Mouse (Mus musculus): Measurements from ENCODE around the gene Cped1. TPM values are rescaled to one million over a fixed set of nuclear protein-coding genes. Genes with fewer than 3 reads are reported as not detected.

The Cped1 gene
- total and polyA plus RNA-seq, 3 experiments: 7.1 to 51.7 (median 38.2) TPM

- DNase-seq: no peak
Measured at GRCm38 (mm10) chr6:22168388-22168787, 182.7 kb downstream of the Cped1 start.

GRCm38 (mm10) chr6:22178721-22179295 is 193.1 kb downstream of the Cped1 start:
- no peak for DNase-seq

- no peak for DNase-seq
Measured at GRCm38 (mm10) chr6:22180316-22180715, 194.6 kb downstream of the Cped1 start.

- no peak for DNase-seq
Measured at GRCm38 (mm10) chr6:22186967-22187366, 201.3 kb downstream of the Cped1 start.

DNA sequence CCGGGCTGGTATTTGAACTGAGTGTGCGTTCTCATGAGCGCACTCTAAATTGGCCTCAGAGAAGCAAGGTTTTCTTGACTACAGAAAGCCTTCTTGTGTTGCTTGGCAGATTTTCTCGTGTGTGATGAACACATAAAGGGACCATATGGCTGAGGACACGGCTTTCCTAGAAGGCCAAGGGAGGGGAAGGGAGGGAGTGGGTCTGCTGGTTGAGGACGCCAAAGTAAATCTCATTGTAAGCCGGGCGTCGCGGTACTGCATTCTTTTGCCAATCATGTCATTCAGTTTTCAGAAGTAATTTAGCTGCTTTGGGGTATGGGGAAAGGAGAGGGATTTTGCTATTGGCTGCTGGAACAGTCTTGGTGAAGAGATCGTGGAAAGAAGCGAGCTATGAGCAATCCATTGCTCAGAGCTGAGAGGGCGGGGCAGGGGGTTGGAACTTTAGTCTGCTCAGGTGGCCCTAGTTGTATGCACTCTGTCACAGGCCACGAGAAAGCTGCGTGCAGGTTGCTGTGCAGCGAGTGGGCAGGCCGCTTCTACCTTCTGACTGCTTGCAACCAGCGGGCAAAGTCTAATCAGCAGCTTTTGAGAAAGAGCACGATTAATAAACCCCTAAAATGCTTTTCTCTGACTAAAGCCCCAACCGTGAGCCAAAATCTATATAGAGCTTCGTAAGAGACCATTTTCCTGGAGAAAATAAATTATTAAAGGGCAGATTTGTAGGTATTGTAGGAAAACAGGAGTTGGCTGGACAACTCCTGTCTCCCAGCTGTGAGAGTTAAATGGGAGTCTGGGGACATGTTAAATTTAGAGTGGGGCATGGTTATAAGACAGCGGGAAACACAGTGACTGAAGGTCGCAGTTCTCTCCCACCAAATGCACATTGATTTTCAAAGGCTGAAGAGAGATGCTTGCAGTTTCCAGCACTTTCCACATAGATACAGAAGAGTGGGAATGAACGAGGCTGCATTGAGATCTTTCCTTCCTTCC is 203.9 kb downstream of the Cped1 start:
- DNase-seq: no peak

DNA sequence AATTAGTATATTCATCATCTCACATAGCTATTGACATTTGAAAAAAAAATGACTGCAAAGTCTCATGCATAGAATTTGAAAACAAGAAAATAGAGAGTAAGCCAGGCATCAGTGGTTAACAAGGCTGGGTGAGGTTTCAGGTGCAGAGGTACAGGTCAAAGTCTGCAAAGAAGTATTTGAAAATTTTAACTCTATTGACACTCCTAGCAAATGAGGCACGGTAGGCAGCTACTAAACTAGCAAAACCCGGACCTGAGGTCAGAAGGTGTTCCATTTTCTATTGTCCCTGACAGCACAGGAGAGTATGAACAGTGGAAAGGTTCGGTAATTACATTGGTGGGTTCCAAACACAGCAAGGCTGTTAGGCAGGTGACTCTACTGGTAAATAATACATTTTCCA is 212.9 kb downstream of the Cped1 start:
- no peak for DNase-seq

GRCm38 (mm10) chr6:22199473-22199872 is 213.8 kb downstream of the Cped1 start:
- no peak for DNase-seq

DNA sequence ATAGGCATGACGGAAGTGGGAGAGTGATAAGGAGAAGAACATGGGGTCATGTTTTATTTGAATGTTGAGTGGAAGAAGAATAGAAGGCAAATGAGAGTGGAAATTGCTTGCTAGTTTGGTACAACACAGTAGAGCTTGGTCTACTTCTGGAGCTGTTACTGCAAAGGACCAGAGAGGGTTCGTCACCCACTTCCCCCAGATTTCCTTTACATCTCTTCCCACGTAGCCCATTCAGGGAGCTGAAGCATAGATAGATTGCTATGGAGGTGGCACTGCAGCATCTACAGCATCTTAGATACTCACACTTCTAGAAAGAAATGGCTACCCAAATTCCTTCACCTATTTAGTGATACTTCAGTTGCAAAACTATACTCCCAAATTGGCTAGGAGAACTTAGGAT is 214.4 kb downstream of the Cped1 start:
- no peak for DNase-seq

DNA sequence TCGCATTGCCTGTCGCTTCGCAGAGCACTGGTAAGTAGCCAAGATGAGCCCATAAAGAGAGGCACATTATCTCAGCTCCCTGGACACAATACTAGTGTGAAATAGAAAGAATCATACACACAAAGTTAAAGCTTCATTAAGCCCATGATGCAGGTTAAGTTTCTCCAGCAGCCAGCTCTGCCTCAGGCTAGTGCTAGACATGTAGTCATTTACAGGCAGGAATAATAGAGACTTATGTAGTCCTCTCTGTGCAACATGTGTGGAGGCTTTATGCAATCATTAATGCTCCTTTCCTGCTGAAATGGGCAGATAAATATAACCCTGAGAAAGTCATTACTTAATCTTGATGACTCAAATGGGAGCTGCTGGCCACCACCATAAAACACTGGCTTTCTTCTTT is 216.2 kb downstream of the Cped1 start:
- peak; percentile 43 for DNase-seq

- DNase-seq: no peak
Measured at GRCm38 (mm10) chr6:22205030-22205750, 219.5 kb downstream of the Cped1 start.

DNA sequence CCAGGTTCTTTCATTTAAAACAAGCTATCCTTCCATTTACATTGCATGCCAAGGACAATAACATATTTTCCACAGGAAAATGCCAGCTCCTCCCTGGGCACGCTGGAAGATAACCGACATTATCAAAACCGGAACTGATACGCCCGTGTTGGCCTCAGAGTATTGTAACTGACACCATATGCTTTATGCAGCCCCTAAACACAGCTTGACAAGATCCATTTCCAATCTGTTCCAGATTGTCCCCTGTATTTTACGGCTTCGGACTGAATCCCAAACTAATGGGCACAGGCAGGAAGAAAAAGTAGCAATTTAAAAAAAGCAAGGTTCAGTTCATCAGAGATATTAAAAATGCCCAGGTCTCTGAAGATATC is 220.0 kb downstream of the Cped1 start:
- DNase-seq: no peak

DNA sequence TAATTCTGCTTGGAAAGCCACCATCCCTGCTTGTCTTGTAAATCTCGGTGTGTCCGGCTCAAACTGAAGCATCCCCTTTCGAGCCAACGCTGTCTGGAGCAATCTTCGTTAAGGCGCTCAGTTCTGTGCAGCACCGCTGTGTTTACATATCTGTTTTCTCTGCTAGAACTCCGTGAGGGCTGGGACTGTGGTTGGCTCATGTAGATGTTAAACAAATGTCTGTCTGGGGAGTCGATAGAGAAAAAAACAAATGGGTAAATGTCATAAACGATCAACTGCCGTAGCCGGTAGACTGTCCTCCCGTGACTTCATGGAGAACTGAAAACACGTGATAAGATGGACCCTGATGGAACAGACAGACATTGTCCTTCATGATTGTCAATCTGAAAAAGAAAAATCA is 220.5 kb downstream of the Cped1 start:
- no peak for DNase-seq

DNA sequence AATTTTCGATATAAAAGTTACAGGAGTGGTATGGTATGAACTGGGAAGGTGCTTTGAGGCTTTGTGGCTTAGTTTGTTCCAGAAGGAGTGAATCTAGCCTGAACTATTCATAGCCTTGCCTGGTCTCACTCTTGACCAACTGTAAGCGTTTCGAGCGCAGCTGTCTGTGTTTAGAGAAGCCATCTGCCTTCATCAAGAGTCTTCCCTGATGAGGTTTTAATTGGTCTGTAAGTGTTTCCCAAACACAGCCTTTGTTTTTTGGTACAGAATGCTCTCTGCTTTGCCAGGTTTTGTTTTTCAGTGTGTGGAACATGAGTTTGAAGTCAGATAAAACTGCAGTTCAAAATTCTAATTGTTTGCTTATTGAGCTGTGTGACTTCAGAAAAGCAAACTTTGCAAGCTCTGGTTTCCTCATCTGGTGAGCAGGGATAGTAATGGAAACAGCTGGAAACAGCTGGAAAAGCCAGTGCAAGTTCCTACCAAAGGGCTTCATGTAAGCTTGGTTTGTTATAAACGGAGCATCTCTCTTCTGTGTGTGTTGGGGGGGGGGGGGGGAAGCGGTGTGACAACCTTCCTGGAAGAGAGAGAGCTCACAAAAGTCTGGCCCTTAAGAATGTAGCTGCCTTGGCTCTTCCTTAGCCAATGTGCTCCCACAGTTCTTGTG is 221.0 kb downstream of the Cped1 start:
- DNase-seq: no peak

GRCm38 (mm10) chr6:22212158-22212557 is 226.4 kb downstream of the Cped1 start:
- no peak for DNase-seq

- no peak for DNase-seq
Measured at GRCm38 (mm10) chr6:22213187-22213586, 227.5 kb downstream of the Cped1 start.

DNA sequence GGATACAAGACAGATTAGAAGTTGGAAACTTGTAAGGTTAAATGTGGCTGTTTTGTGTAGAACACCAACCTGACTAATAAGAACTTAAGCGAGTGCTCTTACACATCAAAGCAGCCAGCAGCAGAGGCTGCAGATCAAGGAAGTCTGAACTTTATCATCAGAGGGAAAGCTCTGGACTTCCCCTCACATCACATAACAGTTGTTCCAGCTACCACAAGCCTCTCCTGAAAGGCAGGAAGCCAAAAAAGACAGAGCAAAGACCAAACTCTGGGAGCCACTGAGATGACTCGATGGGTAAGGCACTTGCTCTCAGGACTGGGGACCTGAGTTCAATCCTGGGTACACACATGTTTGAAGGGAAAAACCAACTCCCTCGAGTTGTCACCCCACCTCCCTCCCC is 228.1 kb downstream of the Cped1 start:
- no peak for DNase-seq

GRCm38 (mm10) chr6:22214665-22215064 is 228.9 kb downstream of the Cped1 start:
- DNase-seq: no peak

- peak; percentile 37 for DNase-seq
Measured at GRCm38 (mm10) chr6:22216276-22216973, 230.7 kb downstream of the Cped1 start.

- no peak for DNase-seq
Measured at GRCm38 (mm10) chr6:22221134-22221533, 235.4 kb downstream of the Cped1 start.

GRCm38 (mm10) chr6:22222087-22222486 is 236.4 kb downstream of the Cped1 start:
- no peak for DNase-seq

DNA sequence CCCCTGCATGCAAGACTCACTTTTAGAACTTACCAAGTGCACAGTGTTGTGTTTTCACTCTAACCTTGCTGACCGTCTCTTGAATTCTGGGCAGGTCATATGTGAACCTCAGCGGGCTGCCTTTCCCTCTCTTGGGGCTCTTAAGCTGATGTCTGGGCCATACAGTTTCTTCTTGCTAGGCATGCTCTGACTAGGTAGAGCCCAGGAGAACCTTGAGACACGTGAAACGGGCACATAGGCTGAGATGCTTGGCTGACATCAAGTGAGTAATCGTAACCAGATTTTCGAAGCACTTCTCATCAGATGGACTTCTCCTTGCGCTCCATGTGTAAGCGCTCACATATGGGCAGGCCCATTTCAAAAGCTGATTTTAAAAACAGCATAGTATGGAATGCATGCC is 237.2 kb downstream of the Cped1 start:
- no peak for DNase-seq

DNA sequence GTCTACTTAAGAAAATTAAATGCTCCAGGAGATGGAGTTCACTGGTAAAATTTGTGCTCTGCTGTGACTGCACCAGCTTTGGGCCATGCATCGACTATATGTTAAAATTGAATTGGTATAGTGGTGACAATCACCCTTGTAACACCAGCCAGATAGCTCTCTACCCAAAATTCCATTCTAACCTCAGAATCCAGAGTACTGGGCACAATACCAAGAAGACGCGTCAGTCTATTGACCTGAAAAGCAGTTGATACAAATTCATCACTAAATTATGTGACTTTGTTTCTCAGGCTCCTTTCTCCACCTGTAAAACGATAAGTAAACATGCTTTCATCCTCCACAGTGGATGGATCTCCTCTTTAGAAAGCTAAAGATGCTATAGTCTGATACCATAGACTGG is 238.6 kb downstream of the Cped1 start:
- DNase-seq: no peak

Measured in adrenal gland, adult 2 months (tissue).